Comparison of ENCODE assay signal across 8 mouse cellular contexts in the genomic region with DNA sequence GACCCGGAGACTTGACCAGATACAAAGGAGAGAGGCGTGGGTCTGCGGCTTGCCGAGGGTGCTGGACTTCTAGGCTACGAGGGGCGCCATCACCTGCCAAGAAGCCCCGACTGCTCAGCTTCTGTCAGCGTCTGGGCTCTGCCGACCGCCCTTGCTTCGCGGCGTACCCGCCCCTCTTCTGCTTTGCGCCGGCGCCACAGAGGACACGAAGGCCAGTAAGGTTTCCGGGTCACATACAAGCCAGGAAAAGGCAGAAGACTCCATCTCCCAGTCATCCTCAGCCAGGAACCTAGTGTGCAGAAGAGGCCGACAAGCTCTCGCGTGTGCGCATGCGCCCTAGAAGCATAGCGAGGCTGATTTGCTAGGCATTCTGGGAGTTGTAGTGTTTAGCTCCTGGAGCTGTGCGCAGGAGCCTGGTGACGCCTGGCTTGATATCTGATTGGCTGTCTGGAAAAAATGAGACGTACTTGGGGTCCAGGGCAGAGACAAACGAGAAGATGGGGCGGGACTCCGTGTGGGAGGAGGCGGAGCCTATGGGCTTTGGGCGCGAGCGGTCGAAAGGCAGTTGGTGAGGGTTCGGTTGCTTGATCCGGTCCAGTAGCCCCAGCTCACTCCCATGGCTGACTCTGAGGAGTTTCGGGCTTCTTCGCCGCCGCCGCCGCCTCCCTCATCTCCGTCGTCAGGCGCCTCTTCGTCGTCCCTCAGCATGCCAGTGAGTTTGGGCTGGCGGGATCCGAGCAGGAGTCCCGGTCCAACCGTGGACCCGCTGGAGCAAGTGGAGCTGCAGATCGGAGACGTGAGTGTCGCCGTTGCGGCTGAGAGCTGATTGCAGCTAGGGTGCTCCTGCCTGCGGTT. TPM values are rescaled to one million over a fixed set of nuclear protein-coding genes. Genes with fewer than 3 reads are reported as not detected.
DNase-seq lines count a peak whose midpoint lies in the region; ATAC-seq and TF ChIP-seq lines count a peak whose summit lies in the region.

A gene (plus strand): TSS at position 519 of the 855 bp plus-strand sequence.

- H3K27ac ChIP-seq in bone marrow macrophage, adult 2 months (ENCODE audit: insufficient read depth, low read depth, low read length) = peak within 1 kb of the TSS; percentile 37
- H3K27ac ChIP-seq in embryonic fibroblast, embryonic 13.5 days (ENCODE audit: insufficient read depth, low read length) = peak within 1 kb of the TSS; percentile 20; the same call in 1 of the 2 replicates
- peak within 1 kb of the TSS; percentile 86 for H3K27ac ChIP-seq in kidney, embryonic 14.5 days (ENCODE audit: low read depth, low read length)
- H3K27ac ChIP-seq in limb, embryonic 15.5 days = peak within 1 kb of the TSS; percentile 87

- H3K4me3 ChIP-seq in bone marrow macrophage, adult 2 months (ENCODE audit: insufficient read depth, low read length) = peak within 1 kb of the TSS; percentile 85
- peak within 1 kb of the TSS; percentile 81 for H3K4me3 ChIP-seq in embryonic fibroblast, embryonic 13.5 days (ENCODE audit: insufficient read depth, low read length)
- peak within 1 kb of the TSS; percentile 83 for H3K4me3 ChIP-seq in kidney, embryonic 14.5 days (ENCODE audit: low read length)
- peak within 1 kb of the TSS; percentile 73 for H3K4me3 ChIP-seq in limb, embryonic 15.5 days

- peaks cover 4% of the 10 kb centered on the region; the same call in 1 of the 2 replicates for H3K4me1 ChIP-seq in bone marrow macrophage, adult 2 months (ENCODE audit: control insufficient read depth, insufficient read depth, low read length)
- no peaks in the 10 kb centered on the region for H3K4me1 ChIP-seq in embryonic fibroblast, embryonic 13.5 days (ENCODE audit: control insufficient read depth, insufficient read depth, low read length)
- no peaks in the 10 kb centered on the region for H3K4me1 ChIP-seq in kidney, embryonic 14.5 days (ENCODE audit: control insufficient read depth, insufficient read depth, low read length)
- peaks cover 5% of the 10 kb centered on the region; the same call in 1 of the 2 replicates for H3K4me1 ChIP-seq in limb, embryonic 15.5 days

- no peaks in the 10 kb centered on the region for H3K9me3 ChIP-seq in kidney, embryonic 14.5 days (ENCODE audit: control insufficient read depth, low read length)
- H3K9me3 ChIP-seq in limb, embryonic 15.5 days = no peaks in the 10 kb centered on the region

- peak; percentile 99 for ATAC-seq in kidney, embryonic 14.5 days (ENCODE audit: low FRiP score, low TSS enrichment)
- ATAC-seq in limb, embryonic 15.5 days (ENCODE audit: insufficient number of reproducible peaks, low FRiP score, low TSS enrichment, low read depth) = peak; percentile 100

- DNase-seq in A20 (ENCODE audit: low read depth, low spot score) = peak; percentile 99
- DNase-seq in heart, adult 9 months (ENCODE audit: low spot score in 2 of 2) = peak; percentile 98 to 100
- peak; percentile 87 to 96 for DNase-seq in monocyte, adult 2 months (ENCODE audit: low read depth in 1 of 2, low spot score in 2 of 2)
- peak; percentile 98 for DNase-seq in spleen, postnatal 36 days (ENCODE audit: low spot score in 2 of 2)

- TF ChIP-seq CTCF in bone marrow macrophage, adult 2 months (IDR thresholded peaks at IDR 0.05; ENCODE audit: low read depth, low read length) = no peak
- TF ChIP-seq CTCF in embryonic fibroblast, embryonic 13.5 days (IDR thresholded peaks at IDR 0.05; ENCODE audit: borderline replicate concordance, insufficient read depth, low read length) = no peak

- no peaks in the 10 kb centered on the region for H3K27me3 ChIP-seq in kidney, embryonic 14.5 days (ENCODE audit: control insufficient read depth, insufficient read depth, low read length)
- no peaks in the 10 kb centered on the region for H3K27me3 ChIP-seq in limb, embryonic 15.5 days

- WGBS in kidney, embryonic 14.5 days = under 1% methylated on average over 60 of the region's 60 CpGs
- under 1% methylated on average over 60 of the region's 60 CpGs for WGBS in limb, embryonic 15.5 days

- H3K36me3 ChIP-seq in kidney, embryonic 14.5 days (ENCODE audit: control insufficient read depth, insufficient read depth, low read length) = peaks cover 21% of the 10 kb centered on the region
- H3K36me3 ChIP-seq in limb, embryonic 15.5 days = peaks cover 20% of the 10 kb centered on the region

- H3K4me2 ChIP-seq in kidney, embryonic 14.5 days (replicated peaks; ENCODE audit: low read depth, low read length) = peak within 1 kb of the TSS; percentile 82
- H3K4me2 ChIP-seq in limb, embryonic 15.5 days = peak within 1 kb of the TSS; percentile 86

- H3K9ac ChIP-seq in kidney, embryonic 14.5 days (ENCODE audit: low read depth, low read length) = peak within 1 kb of the TSS; percentile 80
- peak within 1 kb of the TSS; percentile 78 for H3K9ac ChIP-seq in limb, embryonic 15.5 days

- peak; percentile 59; the same call in 1 of the 2 replicates for TF ChIP-seq POLR2A in bone marrow macrophage, adult 2 months (IDR thresholded peaks at IDR 0.05; ENCODE audit: borderline replicate concordance, low read depth, low read length)
- peak; percentile 91 for TF ChIP-seq POLR2A in embryonic fibroblast, embryonic 13.5 days (IDR thresholded peaks at IDR 0.05; ENCODE audit: low read depth, low read length)

RNA-seq across cellular contexts. Expression of the gene that starts here (rescaled TPM):
- polyA plus RNA-seq in bone marrow macrophage, adult 2 months (2012; ENCODE audit: insufficient read depth, insufficient read length, missing spikeins) = 10.0 and 12.1 TPM in 2 replicates
- polyA plus RNA-seq in embryonic fibroblast, embryonic 13.5 days (2011; ENCODE audit: insufficient read length, low read depth, missing spikeins) = 14.0 and 14.3 TPM in 2 replicates
- polyA plus RNA-seq in kidney, embryonic 14.5 days (2014; fragmentation: Nextera tagmentation; extraction: Ambion mirVana) = 30.9 and 35.6 TPM in 2 replicates
- 29.9 and 30.2 TPM in 2 replicates for polyA plus RNA-seq in limb, embryonic 15.5 days (2015; fragmentation: Nextera tagmentation; extraction: Ambion mirVana)

Comparison
In these comparisons a context has a peak if more than half of its experiments do, and no peak if none do; other contexts are left out.
1. Peak in every context shown above with its lines: DNase-seq, ATAC-seq, H3K4me3 ChIP-seq and H3K27ac ChIP-seq.
2. H3K27ac ChIP-seq: peak in every context shown above with its lines; median percentile 87 in limb, embryonic 15.5 days; 86 in kidney, embryonic 14.5 days; 37 in bone marrow macrophage, adult 2 months; 20 in embryonic fibroblast, embryonic 13.5 days.